Mouse (Mus musculus) E14TG2a.4 (cell line): ENCODE results near the gene Plppr2.

Source experiments
- H3K27me3 ChIP-seq: 2 replicates; pipeline ENCODE4 v1.6.1; 2014; ENCODE audit warnings: low read length, control low read depth; ENCODE audit not compliant: insufficient read depth
- H3K36me3 ChIP-seq: 2 replicates; pipeline ENCODE4 v1.6.1; 2014; ENCODE audit warnings: low read length, control low read depth; ENCODE audit not compliant: insufficient read depth
- H3K4me1 ChIP-seq: replicated peaks from 2 replicates; pipeline ENCODE4 v1.6.1; 2014; ENCODE audit warnings: low read depth, low read length, control low read depth
- H3K4me3 ChIP-seq: replicated peaks from 2 replicates; pipeline ENCODE4 v1.5.1; 2014; ENCODE audit warnings: mild to moderate bottlenecking, low read length
- H3K9me3 ChIP-seq: 2 replicates; pipeline ENCODE4 v1.6.1; 2014; ENCODE audit warnings: low read length, control low read depth
- CTCF ChIP-seq: conservative IDR thresholded peaks from 2 replicates; pipeline ENCODE4 v1.5.1; 2014; ENCODE audit warnings: low read length
- NANOG ChIP-seq: IDR thresholded peaks from 2 replicates; pipeline ENCODE4 v1.6.1; 2014; ENCODE audit warnings: borderline replicate concordance, low read length, mixed read lengths
- POU5F1 ChIP-seq: IDR thresholded peaks from 2 replicates; pipeline ENCODE4 v1.6.1; 2014; ENCODE audit warnings: low read length, borderline replicate concordance

The Plppr2 gene

DNA sequence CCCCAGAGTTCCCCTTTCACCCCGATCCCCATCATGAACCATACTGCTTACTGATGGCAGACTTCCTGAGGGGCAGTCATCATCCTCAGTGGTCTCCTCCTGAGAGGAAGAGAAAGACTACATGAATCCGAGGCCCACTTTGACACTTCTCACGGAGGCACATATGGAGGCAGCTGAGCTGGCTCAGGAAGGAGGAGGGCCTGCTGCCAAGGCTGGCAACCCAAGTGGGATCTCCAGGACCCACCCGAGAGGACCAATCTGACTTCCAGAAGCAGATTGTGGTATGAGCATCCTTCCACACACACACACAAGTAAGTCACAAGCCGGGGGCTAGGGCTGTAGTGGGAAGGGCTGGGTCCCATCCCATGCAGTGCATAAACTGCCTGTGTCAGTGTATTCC lies 40.5 kb downstream of the Plppr2 start:
- TF ChIP-seq NANOG (no peak), POU5F1 (no peak), CTCF (no peak)
- Histone ChIP-seq H3K36me3 (no peaks in the 10 kb centered on the region), H3K4me1 (peaks cover 59% of the 10 kb centered on the region), H3K4me3 (no peak overlapping the region), H3K27me3 (peaks cover 55% of the 10 kb centered on the region), H3K9me3 (no peaks in the 10 kb centered on the region)

DNA sequence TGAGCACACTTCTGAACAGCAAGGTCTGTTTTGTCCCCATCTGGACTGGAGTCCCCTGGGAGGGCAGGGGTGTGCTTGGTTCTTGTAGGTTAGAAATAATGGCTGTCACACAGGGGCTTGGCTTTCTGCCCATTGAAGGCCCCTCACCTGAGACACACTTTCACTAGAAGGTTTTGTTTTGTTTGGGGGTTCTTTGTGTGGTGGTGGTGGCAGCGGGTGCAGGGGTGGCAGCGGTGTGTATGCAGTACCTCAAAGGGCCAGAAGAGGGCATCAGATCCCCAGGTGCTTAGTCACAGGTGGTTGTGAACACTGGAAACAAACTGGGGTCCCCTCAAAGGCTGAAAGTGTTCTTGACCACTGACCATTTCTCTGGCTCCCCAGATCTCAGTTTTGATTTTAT lies 41.1 kb downstream of the Plppr2 start:
- no peaks in the 10 kb centered on the region for H3K9me3 ChIP-seq
- peaks cover 60% of the 10 kb centered on the region for H3K27me3 ChIP-seq
- H3K36me3 ChIP-seq: no peaks in the 10 kb centered on the region
- peaks cover 59% of the 10 kb centered on the region for H3K4me1 ChIP-seq
- H3K4me3 ChIP-seq: no peak overlapping the region
- TF ChIP-seq POU5F1 (no peak), NANOG (no peak), CTCF (peak; percentile 92)

DNA sequence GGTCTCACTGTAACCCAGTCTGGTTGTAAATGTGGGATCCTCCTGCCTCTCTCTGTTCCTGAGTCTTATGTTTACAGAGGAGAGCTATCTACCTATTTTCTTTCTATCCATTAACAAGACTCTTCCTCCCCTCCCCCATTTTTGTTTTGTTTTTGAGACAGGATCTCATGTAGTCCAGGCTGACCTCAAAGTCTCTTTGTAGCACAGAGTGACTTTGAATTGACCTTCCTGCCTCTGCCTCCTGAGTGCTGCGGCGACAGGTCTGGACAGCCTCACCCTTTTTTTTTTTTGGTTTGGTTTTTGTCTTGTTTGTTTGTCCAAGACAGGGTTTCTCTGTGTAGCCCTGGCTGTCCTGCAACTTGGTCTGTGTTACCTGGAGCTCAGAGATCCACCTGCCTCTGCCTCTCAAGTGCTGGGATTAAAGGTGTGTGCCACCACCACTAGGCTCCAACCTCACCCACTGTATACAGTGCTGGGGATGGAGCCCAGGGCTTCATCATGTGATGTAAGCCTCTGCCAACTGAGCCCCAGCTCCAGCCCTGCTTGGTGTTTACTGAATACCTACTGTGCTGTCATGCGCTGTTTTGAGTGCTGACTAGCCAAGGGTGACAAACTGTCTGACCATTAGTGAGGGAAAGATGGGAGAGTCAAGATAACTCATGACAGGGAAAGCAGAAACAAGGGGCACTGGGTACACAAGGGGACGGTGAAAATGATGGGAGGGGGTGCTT lies 41.7 kb downstream of the Plppr2 start:
- Histone ChIP-seq H3K4me1 (peaks cover 59% of the 10 kb centered on the region), H3K9me3 (no peaks in the 10 kb centered on the region), H3K36me3 (no peaks in the 10 kb centered on the region), H3K4me3 (no peak overlapping the region), H3K27me3 (peaks cover 65% of the 10 kb centered on the region)
- no peak for TF ChIP-seq CTCF
- TF ChIP-seq POU5F1: no peak
- no peak for TF ChIP-seq NANOG

DNA sequence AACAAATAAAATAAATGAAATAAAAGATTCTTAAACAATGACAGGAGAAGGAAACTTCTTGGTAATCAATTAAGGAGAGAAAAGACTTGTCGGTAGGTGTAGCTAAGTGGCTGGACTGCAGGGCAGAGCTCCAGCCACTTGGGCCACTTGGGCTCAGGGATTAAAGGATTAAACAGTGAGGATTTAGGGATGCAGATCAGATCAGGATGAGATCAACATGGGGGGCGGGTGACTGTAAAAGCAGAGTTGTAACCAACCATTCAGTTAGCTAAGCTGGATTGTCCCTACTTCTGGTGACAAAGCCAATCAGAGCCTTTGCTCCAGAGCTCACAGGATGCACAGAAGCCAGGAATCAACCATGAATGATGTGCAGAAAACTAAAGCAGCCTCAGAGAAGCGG lies 47.1 kb downstream of the Plppr2 start:
- no peak for TF ChIP-seq CTCF
- TF ChIP-seq POU5F1: no peak
- TF ChIP-seq NANOG: no peak
- Histone ChIP-seq H3K4me3 (no peak overlapping the region), H3K9me3 (no peaks in the 10 kb centered on the region), H3K27me3 (peaks cover 88% of the 10 kb centered on the region), H3K36me3 (no peaks in the 10 kb centered on the region), H3K4me1 (peaks cover 33% of the 10 kb centered on the region)

DNA sequence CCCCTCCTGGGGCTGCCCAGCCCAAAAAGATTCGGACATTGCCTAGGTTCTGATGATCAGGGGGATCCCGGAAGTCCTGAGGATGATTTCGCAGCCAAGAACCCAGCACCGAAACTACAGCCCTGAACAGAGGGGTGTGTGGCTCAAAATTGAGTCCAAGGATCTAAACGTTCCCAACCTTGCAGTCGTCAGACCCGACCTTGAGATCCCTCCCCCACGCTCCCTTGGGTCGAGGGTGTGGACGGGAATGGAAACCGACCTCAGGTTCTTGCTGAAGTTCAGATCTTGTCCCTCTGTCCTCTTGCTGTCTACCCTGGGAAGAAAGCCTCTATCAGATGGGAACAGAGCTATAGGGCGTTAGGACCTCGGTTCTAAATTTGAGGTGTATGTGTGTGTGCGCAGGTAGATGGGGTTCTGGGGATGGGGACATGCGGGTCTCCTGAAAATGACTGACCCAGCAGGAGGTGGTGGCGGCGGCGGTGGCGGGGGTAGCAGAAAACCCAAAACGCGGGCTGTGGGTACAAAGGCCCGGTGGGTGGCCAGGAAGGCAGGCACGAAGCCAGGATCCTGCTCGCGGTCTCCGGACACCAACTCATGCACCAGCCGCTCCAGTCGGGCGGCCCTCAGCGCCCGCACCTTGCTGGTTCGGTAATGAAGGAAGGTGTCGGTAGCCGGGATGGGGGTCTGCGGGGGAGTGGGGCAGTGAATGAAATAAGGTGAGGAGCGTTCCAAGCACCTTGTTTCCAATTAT lies 50.9 kb downstream of the Plppr2 start:
- H3K27me3 ChIP-seq: peaks cover 92% of the 10 kb centered on the region
- TF ChIP-seq POU5F1 (no peak), NANOG (no peak)
- H3K4me3 ChIP-seq: peak overlapping the region; percentile 71

DNA sequence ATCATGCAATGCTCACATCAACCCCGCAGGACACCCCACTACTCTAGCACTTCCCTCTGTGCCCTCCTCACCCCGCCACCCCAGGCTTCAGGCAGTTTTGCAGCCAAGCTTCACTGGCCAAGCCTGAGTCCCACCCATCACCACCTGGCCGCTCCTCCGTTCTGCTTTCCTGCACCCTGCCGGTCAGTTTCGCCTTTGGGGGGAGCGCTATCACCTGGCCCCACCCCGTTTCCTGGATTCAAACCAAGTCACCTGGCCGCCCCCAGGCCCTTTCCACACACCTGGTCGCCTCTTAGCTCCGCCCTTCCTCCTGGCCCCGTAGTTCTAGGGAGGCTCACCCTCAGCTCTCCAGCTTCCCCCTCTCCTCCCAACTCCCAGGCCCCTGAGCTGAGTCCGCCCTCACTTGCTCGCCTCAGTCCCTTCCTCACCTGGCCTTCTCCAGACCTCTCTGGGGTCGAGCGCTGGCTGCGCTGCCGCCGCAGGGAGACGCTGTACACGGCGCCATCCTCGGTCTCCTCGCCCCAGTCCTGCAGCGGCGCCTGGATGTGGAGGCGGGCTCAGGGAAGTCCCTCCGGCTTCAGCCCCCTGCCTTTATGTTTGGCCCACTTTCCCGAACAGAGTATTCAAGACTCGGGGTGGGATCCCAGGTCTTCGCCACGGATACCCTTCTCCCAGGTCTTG lies 51.7 kb downstream of the Plppr2 start:
- peaks cover 92% of the 10 kb centered on the region for H3K27me3 ChIP-seq
- H3K9me3 ChIP-seq: no peaks in the 10 kb centered on the region
- H3K36me3 ChIP-seq: no peaks in the 10 kb centered on the region
- peaks cover 57% of the 10 kb centered on the region for H3K4me1 ChIP-seq
- H3K4me3 ChIP-seq: peak overlapping the region; percentile 71
- TF ChIP-seq CTCF (no peak), NANOG (no peak), POU5F1 (no peak)

More for the DNA sequence above, 50.9 kb downstream of the Plppr2 start:
- Histone ChIP-seq H3K36me3 (no peaks in the 10 kb centered on the region), H3K4me1 (peaks cover 53% of the 10 kb centered on the region), H3K9me3 (no peaks in the 10 kb centered on the region)

DNA sequence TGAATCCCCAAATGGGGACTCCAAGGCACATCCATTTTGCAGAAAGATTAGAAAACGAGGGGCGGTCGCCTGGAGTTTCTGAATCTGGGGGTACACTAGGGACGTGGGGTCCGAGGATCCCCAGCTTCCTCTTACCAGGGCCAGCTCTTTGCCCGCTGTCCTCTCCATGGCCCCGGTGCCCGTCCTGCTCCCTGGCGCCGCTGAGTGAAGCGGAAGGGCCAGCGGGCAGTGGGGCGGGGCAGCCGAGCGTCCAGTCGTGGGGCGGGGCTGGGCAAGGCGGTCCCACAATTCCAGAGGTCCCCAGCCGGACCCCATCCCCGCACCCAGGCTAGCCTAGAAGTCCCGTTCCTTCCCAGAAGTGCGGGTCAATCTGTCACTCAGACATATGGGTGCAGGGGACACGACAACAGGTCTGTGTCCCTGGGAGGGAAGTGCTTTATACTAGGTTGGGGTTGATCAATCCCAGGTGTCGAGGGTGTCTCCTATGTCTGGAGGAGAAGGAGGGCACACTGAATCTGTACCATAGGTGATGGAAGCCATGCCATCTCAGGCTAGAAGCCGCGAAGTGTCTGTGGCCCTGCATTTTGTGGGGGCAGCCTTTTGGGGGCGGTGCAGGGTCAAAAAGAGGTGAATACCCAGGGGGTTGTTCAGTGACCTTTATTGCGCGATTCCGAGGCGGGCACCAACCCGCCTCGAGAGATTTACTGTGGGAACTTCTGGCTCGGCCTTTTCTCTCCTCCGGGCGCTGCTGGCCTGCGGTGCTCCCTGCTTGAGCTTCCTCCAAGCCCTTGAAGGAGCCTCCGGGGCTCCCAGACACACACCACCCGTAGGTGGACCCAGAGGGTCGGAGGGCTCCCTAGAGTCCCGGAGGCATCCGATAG lies 52.6 kb downstream of the Plppr2 start, which contains the start of gene Rgl3:
Gene Rgl3 (minus strand): TSS at position 217 of the 881 bp plus-strand sequence.
- TF ChIP-seq CTCF (no peak), NANOG (no peak), POU5F1 (no peak)
- no peaks in the 10 kb centered on the region for H3K9me3 ChIP-seq
- H3K4me3 ChIP-seq: peak within 1 kb of the TSS; percentile 71
- peaks cover 57% of the 10 kb centered on the region for H3K4me1 ChIP-seq
- no peaks in the 10 kb centered on the region for H3K36me3 ChIP-seq
- H3K27me3 ChIP-seq: peaks cover 93% of the 10 kb centered on the region
